Mouse (Mus musculus) hindbrain, embryonic 11.5 days (tissue): ENCODE data around the gene Herpud2. TPM values are rescaled to one million over a fixed set of nuclear protein-coding genes. Genes with fewer than 3 reads are reported as not detected.

Source experiments
- ATAC-seq: fragments of 200-750 bp; cut with Nextera tagmentation; 2 replicates; pipeline ENCODE4 v1.8.0; 2017; ENCODE audit warnings: mild to moderate bottlenecking, moderate TSS enrichment, moderate library complexity; ENCODE audit not compliant: low FRiP score
- DNase-seq: peaks from one replicate; pipeline ENCODE4 v3.0.0-alpha.2; 2015; ENCODE audit warnings: low spot score
- H3K27ac ChIP-seq: fragments of 300-500 bp; sonication (generic); 2 replicates; pipeline ENCODE4 v1.5.1; 2014; ENCODE audit warnings: mild to moderate bottlenecking, low read depth, low read length
- H3K27me3 ChIP-seq: fragments of 300-500 bp; sonication (generic); 2 replicates; pipeline ENCODE4 v1.6.1; 2014; ENCODE audit warnings: mild to moderate bottlenecking, low read length, moderate library complexity, mixed read lengths; ENCODE audit not compliant: control insufficient read depth, insufficient read depth
- H3K36me3 ChIP-seq: fragments of 300-500 bp; sonication (generic); 2 replicates; pipeline ENCODE4 v1.6.1; 2014; ENCODE audit warnings: mild to moderate bottlenecking, low read length, moderate library complexity, mixed read lengths; ENCODE audit not compliant: control insufficient read depth, insufficient read depth
- H3K4me1 ChIP-seq: fragments of 300-500 bp; sonication (generic); replicated peaks from 2 replicates; pipeline ENCODE4 v1.6.1; 2014; ENCODE audit warnings: low read length, mixed read lengths; ENCODE audit not compliant: control insufficient read depth, insufficient read depth
- H3K4me2 ChIP-seq: fragments of 300-500 bp; sonication (generic); replicated peaks from 2 replicates; pipeline ENCODE4 v1.6.1; 2014; ENCODE audit warnings: mild to moderate bottlenecking, low read depth, low read length
- H3K4me3 ChIP-seq: fragments of 300-500 bp; sonication (generic); 2 replicates; pipeline ENCODE4 v1.5.1; 2014; ENCODE audit warnings: low read depth, low read length
- H3K9ac ChIP-seq: fragments of 300-500 bp; sonication (generic); 2 replicates; pipeline ENCODE4 v1.6.1; 2014; ENCODE audit warnings: low read depth, low read length
- H3K9me3 ChIP-seq: fragments of 300-500 bp; sonication (generic); 2 replicates; pipeline ENCODE4 v1.6.1; 2016; ENCODE audit warnings: low read length; ENCODE audit not compliant: control insufficient read depth
- WGBS: fragments of 180-500 bp; shearing (Covaris S2); extraction: QIAGEN DNeasy Blood & Tissue Kit; methylation state at CpG from one replicate; pipeline ENCODE4 v1.1.7; 2014; 5-methylcytosine and 5-hydroxymethylcytosine counted together
- polyA plus RNA-seq: library from polyadenylated mRNA; unstranded; fragments of >200 nt; fragmentation: Nextera tagmentation; extraction: Ambion mirVana; gene quantifications from 2 replicates; pipeline ENCODE4 v1.2.1, GENCODE M21; 2014

The Herpud2 gene
- polyA plus RNA-seq, 1 experiment from 2014 or later, result 32.8 TPM

DNA sequence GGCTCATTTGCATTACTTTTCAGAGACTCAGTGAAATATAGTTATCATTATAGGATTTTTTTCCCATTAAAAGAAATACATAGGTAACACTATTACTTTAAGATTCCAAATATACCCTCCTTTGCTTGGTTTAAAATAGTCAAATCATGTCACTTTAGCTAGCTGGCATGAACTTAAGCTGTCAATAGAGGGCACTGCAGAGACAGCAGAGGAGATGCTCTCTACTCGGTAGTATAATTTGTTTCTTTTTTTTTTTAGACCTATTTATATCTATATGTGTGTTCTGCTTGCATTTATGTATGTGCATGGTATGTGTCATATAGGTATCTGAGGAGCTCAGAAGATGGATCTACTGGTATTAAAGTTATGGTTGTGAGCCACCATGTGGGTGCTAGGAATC, 4.8 kb upstream of the Herpud2 start:
- no peak overlapping the region for H3K4me3 ChIP-seq
- H3K4me1 ChIP-seq, result no peaks in the 10 kb centered on the region
- H3K27me3 ChIP-seq, result no peaks in the 10 kb centered on the region
- DNase-seq (no peak), ATAC-seq (no peak)
- no peak overlapping the region for H3K9ac ChIP-seq
- H3K27ac ChIP-seq, result no peak overlapping the region
- H3K4me2 ChIP-seq, result no peak overlapping the region
- H3K36me3 ChIP-seq, result no peaks in the 10 kb centered on the region
- no peaks in the 10 kb centered on the region for H3K9me3 ChIP-seq
- WGBS, result 33% methylated on average over 1 of the region's 1 CpGs

DNA sequence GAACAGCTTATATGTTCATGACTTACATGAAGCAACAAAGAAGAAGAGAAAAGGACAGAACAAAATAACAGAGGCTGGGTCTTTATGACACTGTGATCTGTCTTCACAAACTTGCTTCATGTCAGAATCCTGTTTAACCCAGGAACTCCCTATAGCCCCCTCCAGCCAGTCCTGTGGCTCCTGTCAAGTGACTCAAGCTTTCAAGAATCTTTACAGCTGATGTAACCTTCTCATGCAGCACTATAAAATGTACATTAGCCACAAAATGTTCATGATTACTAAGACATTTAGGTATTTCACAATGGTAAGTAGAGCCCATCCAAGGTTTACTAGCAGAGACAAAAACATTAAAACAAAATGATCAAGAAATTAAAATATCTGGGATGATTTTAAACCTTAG, 1.4 kb upstream of the Herpud2 start:
- Histone ChIP-seq H3K4me2 (no peak overlapping the region), H3K9ac (no peak overlapping the region), H3K9me3 (no peaks in the 10 kb centered on the region), H3K4me1 (no peaks in the 10 kb centered on the region), H3K4me3 (no peak overlapping the region), H3K27me3 (no peaks in the 10 kb centered on the region), H3K27ac (no peak overlapping the region), H3K36me3 (no peaks in the 10 kb centered on the region)
- ATAC-seq, result no peak
- DNase-seq, result no peak

DNA sequence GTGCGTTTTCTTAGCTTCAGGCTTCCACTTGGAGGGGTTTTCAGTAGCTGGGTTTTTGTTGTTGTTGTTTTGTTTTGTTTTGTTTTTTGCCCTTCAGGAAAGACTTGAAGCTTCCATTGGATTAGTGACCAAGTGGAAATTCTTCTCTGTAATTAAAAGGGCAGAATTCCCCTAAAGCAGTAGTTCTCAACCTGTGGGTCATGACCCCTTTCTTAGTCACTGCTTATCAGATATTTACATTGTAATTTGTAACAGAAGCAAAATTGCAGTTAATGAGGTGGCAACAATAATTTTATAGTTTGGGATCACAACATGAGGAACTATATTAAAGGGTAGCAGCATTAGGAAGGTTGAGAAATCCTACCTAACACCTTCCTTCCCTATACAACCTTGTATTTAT, 837 bp upstream of the Herpud2 start:
- Histone ChIP-seq H3K4me2 (peak overlapping the region; percentile 65), H3K36me3 (no peaks in the 10 kb centered on the region), H3K27ac (no peak overlapping the region), H3K9me3 (no peaks in the 10 kb centered on the region), H3K4me3 (peak overlapping the region; percentile 92; the same call in 1 of the 2 replicates), H3K27me3 (no peaks in the 10 kb centered on the region), H3K9ac (peak overlapping the region; percentile 95; the same call in 1 of the 2 replicates), H3K4me1 (no peaks in the 10 kb centered on the region)
- ATAC-seq (no peak), DNase-seq (no peak)
- 14% methylated on average over 1 of the region's 1 CpGs for WGBS

- ATAC-seq (peak; percentile 77), DNase-seq (no peak)
- no peaks in the 10 kb centered on the region for H3K9me3 ChIP-seq
- peak overlapping the region; percentile 65 for H3K4me2 ChIP-seq
- H3K27ac ChIP-seq, result peak overlapping the region; percentile 99
- under 1% methylated on average over 57 of the region's 73 CpGs for WGBS
- H3K36me3 ChIP-seq, result no peaks in the 10 kb centered on the region
- H3K27me3 ChIP-seq, result no peaks in the 10 kb centered on the region
- H3K4me3 ChIP-seq, result peak overlapping the region; percentile 92
- H3K9ac ChIP-seq, result peak overlapping the region; percentile 95
- H3K4me1 ChIP-seq, result no peaks in the 10 kb centered on the region
These were observed 619 bp downstream of the Herpud2 start for GRCm38 (mm10) chr9:25150791-25151610.

- Histone ChIP-seq H3K27ac (no peak overlapping the region), H3K4me3 (no peak overlapping the region), H3K36me3 (no peaks in the 10 kb centered on the region), H3K4me1 (no peaks in the 10 kb centered on the region), H3K4me2 (no peak overlapping the region), H3K9ac (no peak overlapping the region), H3K9me3 (no peaks in the 10 kb centered on the region), H3K27me3 (no peaks in the 10 kb centered on the region)
- ATAC-seq (no peak), DNase-seq (no peak)
These were observed 2.9 kb downstream of the Herpud2 start for GRCm38 (mm10) chr9:25148767-25149166.

GRCm38 (mm10) chr9:25145925-25146324, 5.7 kb downstream of the Herpud2 start:
- DNase-seq (no peak), ATAC-seq (no peak)
- H3K4me2 ChIP-seq, result no peak overlapping the region
- no peaks in the 10 kb centered on the region for H3K9me3 ChIP-seq
- no peak overlapping the region for H3K9ac ChIP-seq
- H3K4me1 ChIP-seq, result no peaks in the 10 kb centered on the region
- no peak overlapping the region for H3K27ac ChIP-seq
- no peak overlapping the region for H3K4me3 ChIP-seq
- no peaks in the 10 kb centered on the region for H3K27me3 ChIP-seq
- 91% methylated on average over 1 of the region's 1 CpGs for WGBS
- no peaks in the 10 kb centered on the region for H3K36me3 ChIP-seq

DNA sequence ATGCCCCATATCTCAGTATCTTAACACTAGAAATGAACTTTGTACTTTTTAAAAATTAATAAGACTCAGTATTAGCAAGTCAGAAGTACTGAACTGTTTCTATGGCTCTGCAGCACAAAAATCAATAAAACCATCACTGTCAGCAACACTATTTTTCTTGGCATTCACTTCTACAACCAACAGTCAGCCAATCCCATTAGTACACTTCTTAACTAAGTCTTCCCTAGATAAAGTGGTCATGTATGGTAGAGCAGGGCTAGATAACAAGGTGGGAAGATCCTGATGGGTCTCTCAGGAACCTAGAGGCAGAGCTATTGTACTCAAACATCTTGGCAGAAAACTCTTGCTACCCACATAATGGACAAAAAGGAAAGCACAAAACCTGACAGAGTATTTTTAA, 7.7 kb downstream of the Herpud2 start:
- Histone ChIP-seq H3K4me2 (no peak overlapping the region), H3K4me3 (no peak overlapping the region), H3K27me3 (no peaks in the 10 kb centered on the region), H3K27ac (no peak overlapping the region), H3K36me3 (no peaks in the 10 kb centered on the region), H3K9me3 (no peaks in the 10 kb centered on the region), H3K9ac (no peak overlapping the region), H3K4me1 (no peaks in the 10 kb centered on the region)
- ATAC-seq (no peak), DNase-seq (no peak)

GRCm38 (mm10) chr9:25142988-25143387, 8.6 kb downstream of the Herpud2 start:
- Histone ChIP-seq H3K4me3 (no peak overlapping the region), H3K4me1 (no peaks in the 10 kb centered on the region), H3K27ac (no peak overlapping the region), H3K27me3 (no peaks in the 10 kb centered on the region), H3K9me3 (no peaks in the 10 kb centered on the region), H3K9ac (no peak overlapping the region), H3K36me3 (no peaks in the 10 kb centered on the region), H3K4me2 (no peak overlapping the region)
- DNase-seq, result no peak
- ATAC-seq, result no peak
- 100% methylated on average over 1 of the region's 1 CpGs for WGBS

DNA sequence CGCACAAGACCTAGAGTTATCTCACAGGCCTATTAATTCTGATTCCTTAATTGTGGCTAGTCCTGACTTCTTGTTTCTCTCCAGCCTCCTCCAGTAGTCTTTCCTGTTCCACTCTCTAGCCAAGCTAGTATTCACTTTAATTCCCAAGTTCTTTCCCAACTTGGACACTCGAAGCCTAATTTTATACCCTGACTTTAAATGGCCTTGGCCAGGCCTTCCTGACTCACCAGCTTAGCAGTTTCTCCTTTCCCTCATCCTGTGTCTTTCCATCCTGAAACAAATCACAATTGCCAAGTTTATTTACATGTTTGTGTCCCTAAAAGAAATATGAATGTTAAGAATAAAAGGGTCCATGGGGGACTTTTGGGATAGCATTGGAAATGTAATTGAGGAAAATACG, 9.6 kb downstream of the Herpud2 start:
- Histone ChIP-seq H3K27ac (no peak overlapping the region), H3K9ac (no peak overlapping the region), H3K9me3 (no peaks in the 10 kb centered on the region), H3K27me3 (no peaks in the 10 kb centered on the region), H3K4me3 (no peak overlapping the region), H3K4me1 (no peaks in the 10 kb centered on the region), H3K4me2 (no peak overlapping the region), H3K36me3 (no peaks in the 10 kb centered on the region)
- 93% methylated on average over 3 of the region's 3 CpGs for WGBS
- ATAC-seq (no peak), DNase-seq (no peak)
